Mouse (Mus musculus): ENCODE data around the gene Poc1a. TPM values are rescaled to one million over a fixed set of nuclear protein-coding genes. Genes with fewer than 3 reads are reported as not detected.

The Poc1a gene
- total RNA-seq, 2 experiments from 2014 or later: 1.4 to 2.1 TPM

DNA sequence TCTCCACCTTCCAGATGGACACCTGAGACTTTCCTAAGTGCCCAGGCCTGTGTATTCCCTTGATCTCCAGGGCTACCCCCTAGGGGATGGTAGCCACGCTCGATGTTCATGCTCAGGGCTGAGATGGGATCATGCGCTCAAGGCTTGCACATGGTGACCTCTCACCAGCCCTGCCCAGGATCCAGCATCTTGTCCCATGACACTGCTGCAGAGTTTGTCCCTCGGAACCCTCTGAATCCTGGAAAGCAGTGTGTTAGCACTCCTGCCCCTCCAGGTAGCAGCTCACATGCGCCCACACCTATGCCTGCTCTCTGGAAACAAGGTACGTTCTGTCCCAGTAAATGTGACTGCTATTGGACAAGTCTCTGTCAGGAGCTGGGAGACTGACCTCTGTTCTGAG lies 73.9 kb downstream of the Poc1a start:
- intact Hi-C loops (cut with DNase I): no loop called here
- no peak for TF ChIP-seq CTCF (IDR thresholded peaks at IDR 0.05)
- Histone ChIP-seq H3K4me3 (no peak overlapping the region), H3K27ac (no peak overlapping the region)
- DNase-seq: no peak

DNA sequence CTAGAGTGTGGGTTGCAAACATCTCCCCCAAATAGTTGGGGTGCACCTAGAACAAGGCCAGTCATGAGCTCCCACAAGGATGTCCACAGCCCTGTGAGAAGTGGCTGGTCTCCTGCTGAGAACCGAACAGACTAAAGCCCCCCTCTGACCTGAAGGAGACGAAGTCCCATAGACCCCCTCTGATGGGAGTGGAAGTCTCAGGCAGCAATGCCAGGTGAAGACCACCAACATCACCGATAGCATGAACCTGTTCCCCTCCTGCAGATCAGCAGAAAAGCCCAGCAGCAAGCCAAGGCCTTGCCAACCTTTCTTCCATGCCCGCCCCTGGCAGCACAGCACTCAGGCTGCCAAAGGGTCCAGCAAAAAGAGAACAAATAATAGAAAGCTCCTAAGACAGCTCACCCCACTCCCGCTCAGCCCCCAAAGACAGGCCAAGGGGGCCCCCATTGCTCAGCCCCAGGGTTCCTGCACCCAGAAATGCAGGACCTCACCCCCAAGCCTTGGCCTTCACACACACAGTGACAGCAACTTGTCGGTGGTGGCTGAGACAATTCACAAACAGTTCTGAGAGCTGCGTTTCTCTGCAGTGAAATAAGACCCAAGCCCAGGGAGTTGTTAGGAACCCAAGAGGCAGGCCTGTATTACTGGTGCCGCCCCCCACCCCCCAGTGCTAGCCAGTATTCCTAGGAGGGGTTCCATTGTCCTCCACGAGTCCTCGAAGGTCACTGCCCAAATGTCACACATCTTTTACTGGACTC lies 74.5 kb downstream of the Poc1a start:
- intact Hi-C loops (cut with DNase I): no loop called here
- DNase-seq: no peak
- Histone ChIP-seq H3K27ac (no peak overlapping the region), H3K4me3 (no peak overlapping the region)
- no peak for TF ChIP-seq CTCF (IDR thresholded peaks at IDR 0.05)

DNA sequence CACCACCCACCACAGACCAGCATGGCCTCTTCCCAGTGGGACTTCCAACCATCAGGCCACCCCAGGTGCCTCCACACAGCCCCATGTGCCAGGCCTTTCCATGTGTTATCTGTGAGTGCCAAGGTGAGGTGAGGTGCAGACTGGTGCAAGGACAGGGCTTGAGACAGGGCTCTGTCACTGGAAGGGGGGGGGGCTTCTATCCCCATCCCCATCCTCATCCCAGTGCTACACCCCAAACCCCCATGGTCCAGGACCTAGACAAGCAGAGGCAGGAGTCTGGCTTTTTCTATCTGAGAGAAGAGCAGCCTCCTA lies 75.1 kb downstream of the Poc1a start:
- Histone ChIP-seq H3K27ac (no peak overlapping the region), H3K4me3 (no peak overlapping the region)
- DNase-seq: no peak
- intact Hi-C loops (cut with DNase I): no loop called here
- TF ChIP-seq CTCF (IDR thresholded peaks at IDR 0.05): no peak

DNA sequence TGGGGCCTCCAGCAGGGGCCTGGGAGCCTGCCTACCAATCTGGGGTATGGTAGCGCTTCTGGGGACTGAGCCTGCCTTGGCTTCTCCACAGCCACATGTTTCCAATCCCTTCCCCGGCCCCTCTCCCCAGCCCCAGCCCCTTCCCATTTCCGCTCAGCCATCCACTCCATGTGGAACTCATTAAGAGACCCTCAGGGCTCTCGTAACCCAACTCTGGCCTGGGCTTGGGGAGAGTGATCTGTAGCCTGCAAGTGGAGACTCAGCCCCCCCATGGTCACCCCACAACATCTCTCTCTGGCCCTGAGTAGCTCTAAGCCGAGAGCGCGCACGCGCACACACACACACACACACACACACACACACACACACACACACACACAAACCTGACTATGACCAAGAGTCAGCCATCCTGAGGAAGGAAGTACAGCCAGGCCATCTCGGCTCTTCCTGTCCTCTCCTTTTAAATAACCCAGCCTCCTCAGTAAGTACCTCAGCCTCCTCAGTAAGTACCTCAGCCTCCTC lies 75.5 kb downstream of the Poc1a start:
- no peak overlapping the region for H3K4me3 ChIP-seq
- no peak overlapping the region for H3K27ac ChIP-seq
- TF ChIP-seq CTCF (IDR thresholded peaks at IDR 0.05): no peak
- intact Hi-C loops (cut with DNase I): no loop called here
- DNase-seq: no peak

DNA sequence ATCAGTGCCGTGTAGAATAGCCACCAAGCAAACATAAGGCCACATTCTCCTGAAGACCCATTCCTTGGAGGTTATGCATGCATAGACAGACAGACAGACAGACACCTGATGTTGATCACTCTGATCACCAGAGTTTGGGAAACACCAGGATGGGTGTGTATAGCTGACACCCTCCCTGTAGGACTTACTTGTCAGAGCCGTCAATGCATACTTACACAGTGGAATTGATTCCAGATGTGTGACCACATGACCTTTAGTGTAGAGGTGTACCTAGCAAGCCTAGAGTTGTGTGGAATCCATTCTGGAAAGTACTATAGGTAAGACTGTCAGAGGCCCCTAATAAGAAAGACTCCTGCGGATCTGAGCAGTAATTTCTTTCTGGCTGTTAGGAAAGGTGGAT lies 76.3 kb downstream of the Poc1a start:
- no peak for DNase-seq
- Histone ChIP-seq H3K27ac (no peak overlapping the region), H3K4me3 (no peak overlapping the region)
- TF ChIP-seq CTCF (IDR thresholded peaks at IDR 0.05): no peak
- intact Hi-C loops (cut with DNase I): no loop called here

DNA sequence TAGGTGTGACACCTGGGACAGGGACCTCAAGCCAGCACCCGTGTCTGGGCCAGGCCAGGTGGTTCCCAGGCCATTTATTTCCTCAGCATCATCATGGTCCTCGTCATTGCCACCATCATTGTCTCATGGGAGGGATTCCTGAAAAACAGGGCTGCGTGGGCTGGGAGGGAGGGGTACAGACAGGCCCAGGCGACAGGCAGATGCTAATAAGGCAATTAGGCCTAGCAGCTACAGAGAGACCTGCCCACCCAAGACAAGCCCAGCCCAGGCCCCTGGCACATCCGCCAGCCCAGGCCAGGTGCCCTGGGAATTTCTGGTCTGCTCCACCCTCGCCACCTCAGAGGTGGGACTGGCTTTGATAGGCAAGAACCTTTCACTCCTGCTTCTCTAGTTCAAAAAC lies 78.4 kb downstream of the Poc1a start:
- no peak for DNase-seq
- Histone ChIP-seq H3K4me3 (no peak overlapping the region), H3K27ac (no peak overlapping the region)
- intact Hi-C loops (cut with DNase I): no loop called here
- TF ChIP-seq CTCF (IDR thresholded peaks at IDR 0.05): no peak

DNA sequence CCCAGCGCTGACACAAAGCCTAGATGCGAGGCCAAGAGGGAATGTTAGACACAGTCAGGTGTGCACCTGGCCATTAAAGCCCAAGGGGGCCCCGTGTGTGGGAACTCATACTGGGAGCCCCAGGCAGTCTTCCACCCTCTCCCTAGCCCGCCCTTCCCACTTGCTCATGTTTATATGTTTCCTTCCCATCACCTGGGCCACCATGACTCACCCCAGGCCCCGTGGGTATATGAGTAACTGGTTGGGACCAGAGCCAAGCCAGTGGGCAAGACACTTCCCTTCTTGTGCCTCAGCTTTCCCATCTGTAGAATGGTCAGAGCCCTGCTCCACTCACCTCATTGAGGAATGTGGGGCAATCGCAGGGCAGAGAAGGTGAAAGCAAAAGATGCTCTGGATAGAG lies 80.3 kb downstream of the Poc1a start:
- intact Hi-C loops (cut with DNase I): no loop called here
- no peak for TF ChIP-seq CTCF (IDR thresholded peaks at IDR 0.05)
- H3K4me3 ChIP-seq: no peak overlapping the region
- DNase-seq: no peak
- no peak overlapping the region for H3K27ac ChIP-seq

DNA sequence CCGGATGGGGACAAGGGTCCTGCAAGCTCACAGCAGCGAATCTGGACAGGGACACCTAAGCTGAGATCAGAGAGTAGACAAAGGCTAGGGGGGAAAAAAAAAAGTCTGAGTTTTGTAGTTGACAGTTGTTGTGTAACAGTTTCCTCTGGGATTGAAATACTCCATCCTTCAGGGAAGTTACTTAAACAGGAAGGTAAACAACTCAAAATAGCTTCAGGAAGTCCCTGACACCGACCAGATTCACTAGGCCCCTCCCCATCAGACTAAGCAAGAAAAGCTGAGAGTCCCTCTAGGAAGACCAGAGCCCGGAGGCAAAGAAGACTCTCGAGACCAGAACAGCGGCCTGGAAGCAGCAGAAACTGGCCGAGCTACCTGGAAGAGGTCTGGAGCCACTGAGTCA lies 84.5 kb downstream of the Poc1a start:
- intact Hi-C loops (cut with DNase I): loop anchor here (5.0 kb wide), 1 partner anchor 112 kb away; the partner anchor contains the start of genes Parp3 and Rrp9
- no peak for DNase-seq
- no peak for TF ChIP-seq CTCF (IDR thresholded peaks at IDR 0.05)
- Histone ChIP-seq H3K27ac (no peak overlapping the region), H3K4me3 (no peak overlapping the region)

DNA sequence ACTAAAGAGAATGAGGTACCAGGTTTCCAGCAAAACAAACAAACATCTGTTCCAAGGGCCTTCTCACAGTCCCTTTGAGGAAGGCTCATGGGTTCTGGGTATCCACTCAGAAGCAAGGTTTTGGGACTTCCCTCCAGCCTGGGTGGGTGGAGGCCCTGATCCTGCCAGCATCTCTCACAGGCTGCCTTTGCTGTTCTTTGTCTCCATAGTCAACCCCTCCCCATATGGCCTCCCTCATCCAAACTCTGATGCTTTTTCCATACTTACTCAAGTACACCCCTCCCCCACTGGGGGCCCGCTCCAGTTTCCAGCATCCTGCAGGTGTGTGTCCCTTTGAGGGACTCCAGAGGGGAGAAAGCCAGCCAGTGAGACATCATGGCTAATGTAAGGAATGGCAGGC lies 85.3 kb downstream of the Poc1a start:
- no peak for TF ChIP-seq CTCF (IDR thresholded peaks at IDR 0.05)
- no peak overlapping the region for H3K27ac ChIP-seq
- DNase-seq: no peak
- intact Hi-C loops (cut with DNase I): loop anchor here (5.0 kb wide), 1 partner anchor 111 kb away; the partner anchor contains the start of genes Parp3 and Rrp9
- no peak overlapping the region for H3K4me3 ChIP-seq

DNA sequence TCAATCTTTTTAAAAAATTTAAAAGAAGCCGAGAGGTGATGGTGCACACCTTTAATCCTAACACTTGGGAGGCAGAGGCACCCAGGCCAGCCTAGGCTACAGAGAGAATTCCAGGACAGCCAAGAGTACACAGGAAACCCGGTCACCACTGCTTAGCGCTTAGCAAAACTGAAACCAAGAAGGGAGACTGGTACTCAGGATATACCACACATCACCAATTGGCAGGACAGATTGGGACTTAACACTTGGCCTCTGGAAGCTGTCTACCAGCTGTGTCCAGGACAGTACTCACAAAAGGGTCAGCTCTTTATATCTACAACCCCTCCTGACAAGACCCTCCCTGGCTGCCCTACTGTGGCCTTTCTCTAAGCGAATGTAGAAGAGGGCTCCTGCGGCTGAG lies 86.1 kb downstream of the Poc1a start:
- H3K4me3 ChIP-seq: peak overlapping the region; percentile 96
- no peak for TF ChIP-seq CTCF (IDR thresholded peaks at IDR 0.05)
- intact Hi-C loops (cut with DNase I): loop anchor here (1.0 to 5.0 kb wide), 2 partner anchors 54 to 110 kb away; partner anchors contain the start of genes Parp3 and Rrp9
- peak overlapping the region; percentile 98 for H3K27ac ChIP-seq
- DNase-seq: no peak

DNA sequence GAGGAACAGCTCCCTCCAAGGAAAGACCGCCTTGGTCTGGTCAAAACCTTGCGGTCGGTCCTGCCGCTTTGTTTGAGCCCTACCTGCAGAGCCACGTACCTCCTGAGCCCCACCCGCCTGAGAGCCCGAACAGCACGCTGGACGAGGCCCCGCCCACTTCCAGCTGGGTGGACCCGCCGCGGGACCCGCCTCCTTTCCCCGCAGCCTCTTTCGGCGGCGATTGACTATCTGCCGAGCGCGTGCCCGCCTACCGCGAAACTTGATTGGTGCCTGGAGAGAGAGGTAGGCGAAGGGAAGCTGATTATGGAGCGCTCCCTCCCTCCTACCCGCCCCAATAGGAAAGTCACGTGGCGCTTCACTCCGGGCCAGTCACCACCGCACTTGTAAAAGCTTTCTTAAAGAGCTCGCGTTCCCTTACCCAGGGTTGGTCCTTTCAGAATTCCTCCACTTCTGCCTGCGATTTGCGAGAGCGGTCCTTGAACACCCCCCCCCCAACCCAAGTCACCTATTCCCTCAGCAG lies 86.8 kb downstream of the Poc1a start:
- Histone ChIP-seq H3K27ac (peak overlapping the region; percentile 98), H3K4me3 (peak overlapping the region; percentile 96)
- intact Hi-C loops (cut with DNase I): loop anchor here (1.0 to 5.0 kb wide), 2 partner anchors 54 to 110 kb away; partner anchors contain the start of genes Parp3 and Rrp9
- TF ChIP-seq CTCF (IDR thresholded peaks at IDR 0.05): no peak
- DNase-seq: peak; percentile 99

DNA sequence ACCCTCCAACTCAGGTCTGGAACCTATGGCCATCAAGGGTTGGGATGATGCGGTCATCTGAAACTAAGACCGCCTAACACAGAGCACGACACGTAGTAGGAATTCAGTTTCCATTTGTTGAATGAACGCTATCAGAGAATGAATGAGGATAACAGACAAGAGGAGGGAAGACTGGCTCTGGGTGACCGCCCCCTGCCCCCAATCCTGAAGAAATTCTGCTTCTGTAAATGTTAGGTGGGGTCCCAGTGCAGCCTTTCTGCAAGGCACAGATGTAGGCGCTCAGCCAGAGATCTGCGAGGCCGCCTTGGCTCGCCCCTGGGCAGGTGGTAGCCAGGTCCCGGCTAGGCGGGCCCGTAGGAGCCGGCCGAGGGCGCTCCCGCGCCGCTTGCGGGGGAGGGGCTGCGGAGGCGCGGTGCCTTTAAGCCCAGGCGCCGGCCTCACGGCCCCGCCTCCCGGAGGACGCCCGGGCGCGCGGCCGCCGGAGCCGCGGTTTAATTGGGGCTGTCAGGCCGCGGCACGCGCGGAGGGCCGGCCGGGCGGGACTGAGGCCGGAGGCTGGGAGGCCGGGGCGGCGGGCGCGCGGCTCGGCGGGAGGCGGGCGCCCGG lies 87.4 kb downstream of the Poc1a start, which contains the start of gene Dusp7:
Gene Dusp7 (plus strand): TSS at position 521 of the 606 bp plus-strand sequence.
- intact Hi-C loops (cut with DNase I): loop anchor here (5.0 kb wide), 1 partner anchor 109 kb away; the partner anchor contains the start of genes Parp3 and Rrp9
- Histone ChIP-seq H3K4me3 (peak within 1 kb of the TSS; percentile 96), H3K27ac (peak within 1 kb of the TSS; percentile 98)
- TF ChIP-seq CTCF (IDR thresholded peaks at IDR 0.05): no peak
- peak; percentile 96 for DNase-seq

Measured in gastrocnemius, adult 2 months (tissue).